Mouse (Mus musculus) layer of hippocampus, postnatal 14 days (tissue): ENCODE data around the gene Milr1. TPM values are rescaled to one million over a fixed set of nuclear protein-coding genes. Genes with fewer than 3 reads are reported as not detected.
"Not testable (repeated sequence)": the region's sequence is repeated elsewhere in the genome, so short reads cannot be mapped to it uniquely, and the experiment has no call there.

Experiments
- DNase-seq, 2 experiments: peaks; one replicate each; pipeline ENCODE4 v3.0.0; 2021 to 2022; ENCODE audit warnings: low spot score in 2 of 2, mixed read lengths in 1 of 2
- microRNA-seq, 2 experiments: library from miRNA; unstranded; fragments of <30 nt; microRNA quantifications; one replicate each; pipeline ENCODE4 v1.2.0; 2021
- total RNA-seq, 2 experiments: library from RNA; stranded (reverse); gene quantifications; 2 replicates each; pipeline ENCODE4 v1.2.3; 2021

The Milr1 gene
- total RNA-seq, 2 experiments from 2014 or later, result not detected

DNA sequence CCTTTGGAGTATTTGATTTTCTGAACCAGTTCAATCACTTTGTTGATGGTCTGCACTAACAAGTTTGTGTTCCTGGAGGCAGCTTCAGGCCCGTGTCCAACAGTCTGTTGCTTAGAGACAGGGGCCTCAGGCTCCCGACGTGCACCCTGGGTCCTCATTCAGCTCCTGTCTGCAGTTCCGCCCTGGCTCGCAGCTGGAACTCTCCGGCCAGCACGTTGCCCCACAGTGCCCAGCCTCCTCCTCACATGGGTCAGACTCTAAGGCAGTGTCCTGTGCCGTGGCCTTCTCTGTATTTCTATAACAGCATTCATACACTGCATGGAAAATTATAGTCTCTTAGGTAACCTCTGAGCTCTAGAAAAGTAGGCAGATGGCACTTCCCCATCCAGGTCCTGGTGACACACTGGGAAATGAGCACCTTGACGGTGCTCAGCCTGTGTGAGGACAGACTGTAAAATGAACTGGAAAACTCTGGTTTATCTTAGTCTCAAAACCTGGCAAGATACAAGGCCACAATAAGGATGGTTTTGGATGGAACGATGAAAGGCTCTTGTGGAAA lies 51.1 kb downstream of the Milr1 start:
- DNase-seq, result no peak

DNA sequence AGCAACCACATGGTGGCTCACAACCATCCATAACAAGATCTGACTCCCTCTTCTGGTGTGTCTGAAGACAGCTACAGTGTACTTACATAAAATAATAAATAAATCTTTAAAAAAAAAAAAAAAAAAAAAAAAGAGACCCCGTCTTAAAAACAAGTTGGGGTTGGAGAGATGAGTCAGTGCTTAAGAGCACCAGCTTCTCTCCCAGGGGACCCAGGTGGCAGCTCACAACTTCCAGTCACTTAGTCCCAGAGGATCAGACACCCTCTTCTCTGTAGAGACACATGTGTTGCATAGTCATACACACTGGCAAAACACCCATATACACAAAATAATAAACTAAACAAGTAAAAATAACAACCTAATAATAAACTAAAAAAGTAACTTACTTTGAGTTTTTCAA lies 56.4 kb downstream of the Milr1 start:
- DNase-seq, result not testable (repeated sequence)

GRCm38 (mm10) chr11:106812410-106813136 lies 61.5 kb downstream of the Milr1 start:
- no peak for DNase-seq

- no peak for DNase-seq
Measured at GRCm38 (mm10) chr11:106814601-106815320, 63.7 kb downstream of the Milr1 start.

GRCm38 (mm10) chr11:106815331-106815730 lies 64.3 kb downstream of the Milr1 start:
- no peak for DNase-seq

- no peak for DNase-seq
Measured at GRCm38 (mm10) chr11:106815761-106816160, 64.7 kb downstream of the Milr1 start.

DNA sequence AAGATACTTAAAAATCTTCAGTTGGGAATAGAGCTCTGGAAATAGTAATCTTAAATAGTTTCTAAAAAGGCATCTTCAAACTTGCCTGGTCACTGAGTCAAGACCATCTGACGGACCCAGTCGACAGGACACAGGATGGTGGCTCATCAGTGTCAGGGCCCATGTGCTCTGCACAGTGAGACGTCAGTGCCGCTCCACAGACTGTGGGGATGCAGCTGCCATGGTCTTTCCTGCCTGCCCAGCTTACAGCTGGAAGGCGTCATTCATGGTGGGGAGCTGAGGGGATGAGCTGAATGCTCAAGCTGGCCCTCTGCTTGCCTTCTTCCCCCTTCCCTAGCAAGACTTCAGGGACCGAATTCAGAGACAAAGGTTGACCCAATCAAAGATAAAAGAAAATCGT lies 65.3 kb downstream of the Milr1 start:
- DNase-seq, result no peak

DNA sequence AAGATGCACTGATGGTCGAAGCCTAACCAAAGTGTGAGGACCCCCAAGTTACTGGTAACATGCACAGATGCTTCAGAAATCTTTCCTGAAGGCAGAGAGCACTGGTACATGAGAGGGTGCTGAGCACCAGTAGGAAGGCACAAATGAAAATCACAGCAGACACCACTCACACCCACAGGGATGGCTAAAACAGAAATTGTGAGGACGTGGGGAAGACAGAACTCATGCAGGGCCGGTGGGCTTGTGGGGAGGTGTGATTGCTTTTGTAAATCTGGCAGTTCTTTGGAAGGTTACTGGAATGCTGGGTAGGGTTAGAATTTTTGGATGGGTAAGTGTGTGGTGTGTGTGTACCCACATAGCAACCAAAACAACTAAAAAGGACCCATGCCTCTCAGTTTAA lies 66.1 kb downstream of the Milr1 start:
- DNase-seq, result no peak

- no peak for DNase-seq
Measured at GRCm38 (mm10) chr11:106817808-106818207, 66.8 kb downstream of the Milr1 start.

DNA sequence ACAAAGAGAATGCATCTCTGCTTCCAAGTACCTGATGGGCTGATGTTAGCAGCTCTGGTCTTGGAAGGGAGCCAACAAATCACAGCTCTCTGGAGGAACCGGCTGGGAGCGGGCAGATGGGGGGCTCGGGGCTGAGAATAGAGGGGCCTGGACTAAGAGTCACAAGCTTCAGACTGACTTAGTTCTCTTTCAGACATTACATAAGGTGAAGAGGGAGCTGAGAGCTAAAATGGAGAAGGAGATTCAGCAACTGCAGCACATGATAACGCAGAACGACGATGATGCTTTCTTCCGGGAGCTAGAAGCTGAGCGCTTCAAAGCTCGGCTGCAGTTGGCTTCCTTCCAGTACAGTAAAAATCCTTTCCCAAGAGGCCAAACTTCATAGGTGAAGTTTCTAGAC lies 67.3 kb downstream of the Milr1 start:
- no peak for DNase-seq

Small RNA genes lying within 50 kb of the gene (microRNA-seq; reads per million reads assigned to microRNA genes)
- gene Gm25994 (0 reads per million in 2 experiments), gene Mir3064 (21.8 to 22.9 reads per million in 2 experiments)

Other genes with a start within 250 kb of the Milr1 start
- gene Tex2, start 137.8 kb upstream of the Milr1 start, total RNA-seq, result 100 to 1,000 TPM; 105 to 120 TPM
- gene Pecam1, start 598 bp upstream of the Milr1 start, total RNA-seq, result 10 to 100 TPM; 17.4 to 20.6 TPM
- 1 to 10 TPM; 3.3 to 5.3 TPM for gene Polg2, start 28.3 kb downstream of the Milr1 start, total RNA-seq
- gene Ddx5, start 38.0 kb downstream of the Milr1 start, total RNA-seq, result 100 to 1,000 TPM; 684 to 691 TPM
- 10 to 100 TPM; 12.9 to 15.1 TPM for gene Cep95, start 38.0 kb downstream of the Milr1 start, total RNA-seq
- 10 to 100 TPM; 28.8 to 30.9 TPM for gene Smurf2, start 169.5 kb downstream of the Milr1 start, total RNA-seq
- gene Kpna2, start 248.3 kb downstream of the Milr1 start, total RNA-seq, result 10 to 100 TPM; 27.9 to 28.7 TPM